Mouse (Mus musculus): Measurements from ENCODE around the gene Bpgm.

Bpgm gene

GRCm38 (mm10) chr6:34475974-34476794 lies at the start of gene Bpgm:
TSS of gene Bpgm (plus strand) at chr6:34476207.
- DNase-seq = peak; percentile 100

GRCm38 (mm10) chr6:34439006-34439405 lies 37.0 kb upstream of the Bpgm start:
- DNase-seq = no peak

- no peak for DNase-seq
Observed at GRCm38 (mm10) chr6:34441556-34442257, 34.3 kb upstream of the Bpgm start.

DNA sequence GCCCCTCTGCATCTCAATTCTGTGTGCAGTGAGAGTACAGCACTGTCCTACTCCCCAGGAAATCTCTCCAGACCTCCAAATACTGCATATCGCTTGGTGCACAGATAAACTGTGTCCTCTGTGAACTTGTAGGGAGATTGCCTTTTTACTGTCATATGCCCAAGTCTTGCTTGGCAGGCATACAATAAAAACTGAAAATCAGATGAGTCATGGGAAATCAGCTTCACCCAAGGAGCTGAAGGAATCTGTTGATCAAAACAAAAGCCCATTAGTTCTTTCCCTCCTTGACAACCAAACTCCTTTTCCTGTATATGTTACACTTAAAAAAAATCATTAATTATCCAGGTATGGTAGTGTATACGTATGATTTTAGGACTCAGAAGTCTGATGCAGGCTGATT lies 32.2 kb upstream of the Bpgm start:
- no peak for DNase-seq

GRCm38 (mm10) chr6:34447961-34448360 lies 28.0 kb upstream of the Bpgm start:
- DNase-seq = peak; percentile 89

DNA sequence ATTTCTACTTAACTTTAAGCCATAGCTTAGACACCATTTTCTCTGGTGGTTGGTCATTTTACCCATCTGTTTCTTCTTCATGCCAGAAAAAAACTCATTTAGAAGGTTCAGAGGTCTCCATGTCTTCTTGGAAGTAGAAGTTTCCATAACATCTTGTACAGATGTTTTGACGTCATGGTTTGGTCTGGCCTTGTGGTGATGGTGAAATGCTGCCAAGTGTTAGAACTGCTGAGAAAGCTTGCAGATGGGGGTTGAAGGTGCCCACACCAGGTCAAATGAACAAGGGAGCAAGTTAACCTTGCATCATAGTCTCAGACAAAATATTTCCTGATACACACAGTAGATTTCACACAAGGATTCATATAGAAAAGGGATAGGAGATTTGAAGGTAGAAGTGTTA lies 27.3 kb upstream of the Bpgm start:
- no peak for DNase-seq

- no peak for DNase-seq
Observed at GRCm38 (mm10) chr6:34452963-34453770, 22.8 kb upstream of the Bpgm start.

GRCm38 (mm10) chr6:34459456-34459855 lies 16.6 kb upstream of the Bpgm start:
- DNase-seq = no peak

DNA sequence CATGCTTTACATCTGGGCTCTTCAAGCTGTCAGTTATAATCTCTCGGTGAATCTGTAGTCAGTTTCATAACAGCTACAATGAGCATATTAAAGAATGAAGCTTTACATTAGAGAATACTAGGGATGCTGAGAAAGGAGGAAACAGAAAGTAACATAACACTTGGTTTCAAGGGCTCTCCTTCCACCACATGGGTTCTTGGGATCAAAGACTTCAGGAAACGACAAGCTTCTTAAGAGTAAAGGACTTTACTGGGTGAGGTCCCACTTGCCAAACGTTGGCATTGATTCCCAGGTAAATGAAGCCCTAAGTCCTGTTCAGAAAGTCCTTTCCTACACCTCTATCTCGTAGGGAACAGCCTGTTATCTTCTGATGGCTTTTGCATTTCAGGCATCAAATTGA lies 15.4 kb upstream of the Bpgm start:
- DNase-seq = no peak

GRCm38 (mm10) chr6:34463582-34463981 lies 12.4 kb upstream of the Bpgm start:
- DNase-seq = no peak

DNA sequence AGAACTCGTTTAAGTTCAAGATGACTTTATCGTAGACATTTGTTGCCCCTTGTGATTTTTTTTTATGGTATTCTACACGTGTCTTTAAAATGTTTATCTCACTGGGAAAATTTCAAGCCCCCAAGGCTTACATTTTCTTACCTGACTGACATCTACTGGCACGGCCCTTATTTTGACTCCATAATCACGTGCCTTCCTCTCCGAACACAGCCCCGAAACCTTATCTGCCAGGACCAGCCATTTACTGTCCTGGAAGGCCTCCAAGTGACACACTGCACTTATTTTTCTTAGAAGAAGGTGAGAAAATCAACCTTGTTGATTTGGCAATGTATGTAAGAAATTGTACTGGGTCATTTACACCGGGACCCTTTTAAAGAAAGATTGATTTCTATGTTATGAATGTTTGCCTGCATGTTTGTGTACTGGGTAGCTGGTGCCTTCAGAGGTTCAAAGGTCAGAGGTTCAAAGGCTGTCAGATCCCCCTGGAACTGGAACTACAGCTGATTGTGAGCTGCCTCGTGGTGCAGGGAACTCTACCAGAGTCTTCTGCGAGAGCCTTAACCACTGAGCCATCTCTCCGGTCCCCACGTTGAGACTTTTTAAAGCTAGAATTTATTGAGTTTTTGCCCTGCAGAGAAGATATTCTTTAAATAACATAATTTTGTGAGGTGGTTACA lies 4.4 kb upstream of the Bpgm start:
- no peak for DNase-seq

- DNase-seq = no peak
Observed at GRCm38 (mm10) chr6:34473346-34473745, 2.7 kb upstream of the Bpgm start.

DNA sequence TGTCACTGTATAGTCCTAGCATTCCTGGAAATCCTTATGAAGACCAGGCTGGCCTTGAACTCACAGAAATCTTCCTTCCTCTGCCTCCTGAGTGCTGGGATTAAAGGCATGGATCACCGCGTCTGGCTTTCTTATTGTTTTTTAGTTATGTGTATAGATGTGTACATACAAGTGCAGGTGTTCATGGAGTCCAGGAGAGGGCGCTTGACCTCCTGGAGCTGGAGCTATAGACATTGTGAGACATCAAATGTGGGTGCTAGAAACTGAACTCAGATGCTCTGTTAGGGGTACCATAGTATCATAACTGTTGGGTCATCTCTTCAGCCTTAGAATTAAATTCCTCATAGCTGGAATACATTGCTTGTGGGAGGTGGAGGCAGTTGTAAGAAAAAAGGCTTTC lies 2.0 kb upstream of the Bpgm start:
- no peak for DNase-seq

DNA sequence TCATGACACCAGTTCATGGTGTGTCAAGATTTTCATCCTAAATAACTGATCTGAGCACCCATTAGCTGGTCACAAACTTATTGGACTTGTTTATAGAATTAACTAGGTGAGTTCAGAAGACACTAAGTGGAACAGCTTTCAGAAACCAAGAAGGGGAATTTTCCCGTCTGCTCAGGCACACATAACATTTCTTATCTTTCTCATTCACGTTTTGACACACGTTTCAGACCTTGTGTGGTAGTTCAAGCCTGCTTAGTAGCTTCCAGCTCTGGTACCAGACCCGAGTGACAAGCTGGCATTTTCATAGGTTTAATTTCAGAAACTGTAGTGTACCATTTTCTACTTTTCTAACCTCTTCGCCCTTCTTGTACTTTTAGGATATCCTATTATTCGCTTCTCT lies 616 bp upstream of the Bpgm start:
- DNase-seq = no peak

DNA sequence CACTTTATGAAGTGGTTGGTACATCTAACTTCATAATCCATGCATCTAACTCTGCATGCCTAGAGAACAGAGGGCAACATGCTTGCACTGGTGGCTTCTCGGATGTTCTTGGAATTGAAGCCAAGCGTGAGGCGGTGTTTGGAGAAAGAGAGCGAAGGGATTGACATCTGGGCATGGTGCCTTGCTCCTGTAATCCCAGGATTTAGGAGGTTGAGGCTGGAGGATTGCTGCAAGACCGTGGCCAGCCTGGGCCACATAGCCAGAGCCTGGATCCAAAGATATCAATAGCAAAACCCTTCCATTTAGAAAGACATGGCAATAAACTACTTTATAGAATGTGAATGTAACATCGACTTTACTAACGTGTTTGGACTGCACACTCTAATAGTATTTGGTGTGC lies 2.0 kb downstream of the Bpgm start:
- DNase-seq = peak; percentile 64

DNA sequence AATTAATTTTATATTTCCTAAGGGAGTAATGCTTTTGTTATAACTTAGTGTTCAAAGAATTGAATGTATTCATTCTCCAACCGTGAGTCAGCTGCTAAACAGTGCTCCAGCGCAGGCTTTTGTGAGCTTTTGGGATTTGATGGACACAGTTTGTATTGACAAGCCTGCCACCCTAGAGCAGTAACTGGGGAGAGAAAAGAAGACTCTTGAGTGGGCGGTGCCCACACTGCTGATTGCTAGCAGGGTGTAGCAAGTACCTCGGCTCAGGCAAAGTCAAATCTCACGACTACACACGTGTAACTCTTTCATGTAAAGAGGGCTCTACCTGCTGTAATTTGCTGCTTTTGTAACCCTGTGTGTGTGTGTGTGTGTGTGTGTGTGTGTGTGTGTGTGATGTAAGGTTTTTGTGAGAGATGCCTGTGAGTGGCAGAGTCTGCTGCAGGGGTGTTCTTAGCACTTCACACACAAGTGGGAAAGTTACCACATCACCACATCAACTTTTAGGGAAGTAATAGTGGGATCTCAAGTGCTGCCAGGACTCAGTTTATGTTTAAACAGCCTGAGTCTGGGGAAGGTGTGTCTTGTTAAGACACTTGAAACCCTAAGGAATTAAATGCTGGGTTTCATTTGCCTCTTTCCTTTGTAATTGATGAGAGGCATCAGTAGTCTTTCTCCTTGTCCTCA lies 2.8 kb downstream of the Bpgm start:
- peak; percentile 78 for DNase-seq

DNA sequence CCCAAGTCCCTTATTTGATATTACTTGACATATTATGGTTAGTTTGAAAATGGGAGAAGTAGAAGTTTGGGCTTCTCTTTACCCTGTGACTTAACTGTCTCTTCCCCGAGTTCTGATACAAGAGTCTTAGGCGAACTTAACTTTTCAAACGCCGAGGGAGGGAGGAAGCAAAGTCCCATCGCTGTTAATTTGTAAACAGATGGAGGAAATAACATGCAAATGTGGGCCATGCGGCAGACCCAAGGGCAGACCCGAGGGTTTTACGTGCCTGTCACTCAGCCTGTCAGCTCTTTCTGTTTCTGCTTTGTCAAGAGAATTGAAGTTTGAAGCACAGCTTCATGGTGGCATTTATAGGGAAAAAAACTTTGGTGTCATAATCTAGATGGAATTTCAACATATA lies 3.5 kb downstream of the Bpgm start:
- DNase-seq = peak; percentile 23

- DNase-seq = peak; percentile 48
Observed at GRCm38 (mm10) chr6:34480749-34481148, 4.7 kb downstream of the Bpgm start.

DNA sequence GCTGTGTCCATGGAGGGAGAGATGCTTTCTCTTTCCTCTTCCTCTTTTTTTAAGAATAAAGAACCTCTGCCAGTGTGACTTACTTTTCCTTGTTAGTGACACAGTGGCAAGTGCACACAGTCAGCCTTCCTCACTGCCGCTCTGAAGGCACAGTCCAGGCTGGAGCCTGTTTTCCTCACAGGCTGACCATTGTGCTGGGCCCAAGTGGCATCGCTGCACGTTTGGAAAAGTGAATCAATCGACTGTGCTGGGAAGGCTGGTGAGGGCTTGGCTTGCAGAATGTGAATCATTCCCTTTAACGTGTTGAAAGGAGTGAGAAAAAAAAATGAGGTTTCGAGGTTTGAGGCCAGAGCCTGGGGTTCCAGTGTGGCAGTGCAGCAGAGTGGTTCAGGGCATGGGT lies 5.3 kb downstream of the Bpgm start:
- DNase-seq = peak; percentile 83

- DNase-seq = peak; percentile 92
Observed at GRCm38 (mm10) chr6:34482842-34483241, 6.8 kb downstream of the Bpgm start.

DNA sequence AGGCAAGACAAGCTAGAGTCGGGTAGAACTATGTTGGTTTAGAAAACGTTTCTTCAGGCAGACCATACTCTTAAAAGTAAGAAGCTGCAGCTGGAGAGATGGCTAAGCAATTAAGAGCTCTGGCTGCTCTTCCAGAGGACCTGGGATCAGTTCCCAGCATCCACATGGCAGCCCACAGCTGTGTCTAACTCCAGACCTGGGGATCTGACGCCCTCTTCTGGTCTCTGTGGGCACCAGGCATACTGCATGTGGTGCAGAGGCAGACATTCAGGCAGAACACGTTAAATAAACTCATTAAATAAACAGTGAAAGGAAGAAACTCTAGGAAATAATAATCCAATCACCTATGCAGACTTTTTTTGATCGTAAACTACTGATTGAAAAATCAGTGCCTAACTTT lies 7.4 kb downstream of the Bpgm start:
- DNase-seq = peak; percentile 84

- peak; percentile 42 for DNase-seq
Observed at GRCm38 (mm10) chr6:34483811-34484210, 7.8 kb downstream of the Bpgm start.
